Mouse (Mus musculus): ENCODE results near the gene Gm12800. TPM values are rescaled to one million over a fixed set of nuclear protein-coding genes. Genes with fewer than 3 reads are reported as not detected.
"Not testable (repeated sequence)": the region's sequence is repeated elsewhere in the genome, so short reads cannot be mapped to it uniquely, and the experiment has no call there.

Gm12800 gene
- polyA plus RNA-seq, 1 experiment from 2014 or later, result not detected

- not testable (repeated sequence) for H3K36me3 ChIP-seq (replicated peaks; ENCODE audit: control insufficient read depth, insufficient read depth, low read depth, low read length); ATAC-seq (replicated peaks; ENCODE audit: insufficient number of reproducible peaks, low FRiP score, low TSS enrichment, low read depth); H3K27ac ChIP-seq (replicated peaks; ENCODE audit: low read depth, low read length); H3K9me3 ChIP-seq (replicated peaks; ENCODE audit: control insufficient read depth, low read length); H3K4me3 ChIP-seq (ENCODE audit: low read depth, low read length); H3K4me1 ChIP-seq (ENCODE audit: control insufficient read depth, insufficient read depth, low read length); H3K9ac ChIP-seq (replicated peaks; ENCODE audit: low read length); H3K27me3 ChIP-seq (ENCODE audit: control insufficient read depth, insufficient read depth, low read length); H3K4me2 ChIP-seq (ENCODE audit: low read depth, low read length); DNase-seq (ENCODE audit: low spot score)
- 56% methylated on average over 1 of the region's 2 CpGs for WGBS
Measured at GRCm38 (mm10) chr4:101940107-101940506, 31.2 kb downstream of the Gm12800 start, which contains the start of gene Gm12794. Gm12794 (plus strand) TSS chr4:101940407.

Other genes with a start within 250 kb of the Gm12800 start
- gene Lepr, start 191.7 kb upstream of the Gm12800 start, polyA plus RNA-seq (2014; fragmentation: Nextera tagmentation; extraction: Ambion mirVana), result 5.2 and 6.0 TPM in 2 replicates
- not detected in 2 replicates for gene B020004J07Rik, start 65.1 kb upstream of the Gm12800 start, polyA plus RNA-seq (2014; fragmentation: Nextera tagmentation; extraction: Ambion mirVana)
- gene C130073F10Rik, start 15.3 kb upstream of the Gm12800 start, polyA plus RNA-seq (2014; fragmentation: Nextera tagmentation; extraction: Ambion mirVana), result not detected in 2 replicates
- gene Gm12794, start 31.3 kb downstream of the Gm12800 start, polyA plus RNA-seq (2014; fragmentation: Nextera tagmentation; extraction: Ambion mirVana), result not detected in 2 replicates
- not detected in 2 replicates for gene Gm12790, start 71.9 kb downstream of the Gm12800 start, polyA plus RNA-seq (2014; fragmentation: Nextera tagmentation; extraction: Ambion mirVana)
- gene Gm12789, start 77.5 kb downstream of the Gm12800 start, polyA plus RNA-seq (2014; fragmentation: Nextera tagmentation; extraction: Ambion mirVana), result not detected in 2 replicates
- gene Pde4b, start 178.4 kb downstream of the Gm12800 start, polyA plus RNA-seq (2014; fragmentation: Nextera tagmentation; extraction: Ambion mirVana), result 10.3 and 11.4 TPM in 2 replicates

Data from embryonic facial prominence, embryonic 11.5 days (tissue).